Mouse (Mus musculus) forebrain, embryonic 16.5 days (tissue): Measurements from ENCODE around the gene Grtp1. TPM values are rescaled to one million over a fixed set of nuclear protein-coding genes. Genes with fewer than 3 reads are reported as not detected.
A peak's percentile ranks its signal among the peaks of the same experiment; 100 is the strongest.

ENCODE experiments used
- ATAC-seq: fragments of 200-750 bp; cut with Nextera tagmentation; 2 replicates; pipeline ENCODE4 v1.8.0; 2017; ENCODE audit warnings: mild to moderate bottlenecking, moderate library complexity
- H3K27ac ChIP-seq: fragments of 300-500 bp; sonication (generic); 2 replicates; pipeline ENCODE4 v1.5.1; 2014; ENCODE audit warnings: low read length, control low read depth
- H3K27me3 ChIP-seq: fragments of 300-500 bp; sonication (generic); replicated peaks from 2 replicates; pipeline ENCODE4 v1.6.1; 2014; ENCODE audit warnings: low read length; ENCODE audit not compliant: control insufficient read depth, insufficient read depth
- H3K36me3 ChIP-seq: fragments of 300-500 bp; sonication (generic); 2 replicates; pipeline ENCODE4 v1.6.1; 2014; ENCODE audit not compliant: control insufficient read depth, insufficient read depth
- H3K4me1 ChIP-seq: fragments of 300-500 bp; sonication (generic); replicated peaks from 2 replicates; pipeline ENCODE4 v1.6.1; 2014; ENCODE audit warnings: low read length; ENCODE audit not compliant: control insufficient read depth, insufficient read depth
- H3K4me2 ChIP-seq: fragments of 300-500 bp; sonication (generic); 2 replicates; pipeline ENCODE4 v1.6.1; 2014; ENCODE audit warnings: mild to moderate bottlenecking, low read length, control low read depth
- H3K4me3 ChIP-seq: fragments of 300-500 bp; sonication (generic); replicated peaks from 2 replicates; pipeline ENCODE4 v1.5.1; 2014; ENCODE audit warnings: mild to moderate bottlenecking, low read length, control low read depth
- H3K9ac ChIP-seq: fragments of 300-500 bp; sonication (generic); replicated peaks from 2 replicates; pipeline ENCODE4 v1.6.1; 2014; ENCODE audit warnings: low read depth, low read length, control low read depth
- H3K9me3 ChIP-seq: fragments of 300-500 bp; sonication (generic); 2 replicates; pipeline ENCODE4 v1.6.1; 2016; ENCODE audit warnings: low read length; ENCODE audit not compliant: control insufficient read depth
- WGBS: fragments of 180-500 bp; shearing (Covaris S2); extraction: QIAGEN DNeasy Blood & Tissue Kit; methylation state at CpG from one replicate; pipeline ENCODE4 v1.1.7; 2014; 5-methylcytosine and 5-hydroxymethylcytosine counted together
- polyA plus RNA-seq: library from polyadenylated mRNA; unstranded; fragments of >200 nt; fragmentation: Nextera tagmentation; extraction: Ambion mirVana; gene quantifications from 2 replicates; pipeline ENCODE4 v1.2.1, GENCODE M21; 2015

Grtp1 gene
- polyA plus RNA-seq, 1 experiment from 2014 or later, result 19.7 TPM

DNA sequence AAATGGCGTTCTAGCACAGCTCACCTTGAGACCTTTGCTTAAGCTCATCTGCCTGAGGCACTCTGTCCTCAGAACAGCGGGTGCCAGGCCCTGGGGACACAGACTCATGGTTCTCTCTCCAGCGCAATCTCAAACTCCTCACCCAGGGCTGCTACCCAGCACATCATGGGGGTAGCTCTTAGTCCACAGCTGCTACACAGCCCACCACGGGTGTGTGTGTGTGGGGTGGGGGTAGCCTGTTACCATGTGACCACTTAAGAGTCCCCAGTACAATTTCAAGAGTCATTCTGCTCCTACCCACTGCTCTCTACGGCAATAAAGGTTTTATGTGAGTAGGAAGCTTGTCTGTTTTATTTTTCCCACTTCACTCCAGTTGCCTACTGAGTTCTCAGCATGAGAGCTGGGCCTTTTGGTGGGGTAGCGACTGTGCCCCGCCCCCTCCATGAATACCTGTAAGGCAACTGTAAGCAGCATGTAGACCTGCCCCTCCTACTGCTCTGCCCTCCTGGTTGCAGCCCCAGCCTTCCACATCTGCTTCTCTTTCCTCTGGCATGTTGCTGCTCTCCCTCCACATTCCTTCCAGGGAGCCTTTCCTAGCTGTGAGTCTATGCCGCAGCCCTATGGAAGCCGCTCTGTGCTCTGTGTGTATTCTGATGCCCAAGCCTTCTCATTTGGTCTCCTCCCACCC is 28.6 kb upstream of the Grtp1 start:
- H3K4me3 ChIP-seq, result no peak overlapping the region
- ATAC-seq, result no peak
- H3K9me3 ChIP-seq, result no peaks in the 10 kb centered on the region
- 0 out of 2 replicates have a peak, but pooled peaks cover 2% of the 10 kb centered on the region for H3K27me3 ChIP-seq
- peaks cover 4% of the 10 kb centered on the region; the same call in 1 of the 2 replicates for H3K4me1 ChIP-seq
- H3K9ac ChIP-seq, result no peak overlapping the region
- no peak overlapping the region for H3K4me2 ChIP-seq
- no peaks in the 10 kb centered on the region for H3K36me3 ChIP-seq
- WGBS, result 59% methylated on average over 9 of the region's 9 CpGs
- no peak overlapping the region for H3K27ac ChIP-seq

DNA sequence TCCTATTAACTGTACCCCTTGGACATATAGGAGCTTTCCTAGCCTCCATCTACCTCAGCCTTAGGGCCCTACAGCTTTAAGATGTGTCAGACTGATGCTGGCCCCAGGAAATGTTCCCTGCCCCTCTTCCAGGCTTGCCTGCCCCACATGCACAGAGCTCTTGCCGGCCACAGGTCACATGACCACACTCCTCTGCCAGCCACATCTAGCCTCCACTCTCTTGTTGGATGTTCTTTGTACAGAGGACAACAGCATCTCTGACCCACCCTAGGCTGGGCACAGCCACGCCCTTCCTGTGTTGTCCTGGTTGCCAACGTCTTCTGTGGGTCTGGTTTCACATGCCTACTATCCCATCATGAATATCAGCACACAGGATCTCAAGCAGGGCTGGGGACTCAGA is 26.8 kb upstream of the Grtp1 start:
- ATAC-seq, result no peak
- 66% methylated on average over 3 of the region's 3 CpGs for WGBS
- H3K36me3 ChIP-seq, result no peaks in the 10 kb centered on the region
- no peak overlapping the region for H3K9ac ChIP-seq
- H3K9me3 ChIP-seq, result no peaks in the 10 kb centered on the region
- H3K4me3 ChIP-seq, result no peak overlapping the region
- no peak overlapping the region for H3K4me2 ChIP-seq
- no peak overlapping the region for H3K27ac ChIP-seq
- H3K4me1 ChIP-seq, result peaks cover 4% of the 10 kb centered on the region; the same call in 1 of the 2 replicates
- no peaks in the 10 kb centered on the region for H3K27me3 ChIP-seq

DNA sequence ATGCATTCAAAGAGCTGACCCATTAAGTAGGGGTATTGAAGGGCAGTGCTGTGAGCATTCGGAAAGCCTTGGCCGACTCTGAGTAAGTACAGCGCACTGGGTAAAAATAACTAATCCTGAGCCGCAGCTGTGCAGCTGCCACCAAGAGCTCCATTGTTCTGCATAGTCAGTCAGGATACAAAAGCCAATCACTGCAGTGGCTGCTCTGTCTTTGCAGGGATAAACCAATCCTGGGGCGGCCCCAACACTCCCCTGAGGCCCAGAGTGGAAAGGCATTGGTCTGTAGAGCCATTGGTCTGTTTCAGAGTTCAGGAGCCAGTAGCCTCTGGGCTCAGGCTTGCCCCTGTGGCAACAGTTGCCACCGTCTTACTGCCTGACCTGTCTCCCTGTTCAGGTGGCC is 25.9 kb upstream of the Grtp1 start:
- peak; percentile 65 for ATAC-seq
- no peak overlapping the region for H3K4me2 ChIP-seq
- no peaks in the 10 kb centered on the region for H3K27me3 ChIP-seq
- no peak overlapping the region for H3K9ac ChIP-seq
- WGBS, result 12% methylated on average over 6 of the region's 6 CpGs
- H3K9me3 ChIP-seq, result no peaks in the 10 kb centered on the region
- H3K4me3 ChIP-seq, result no peak overlapping the region
- peaks cover 4% of the 10 kb centered on the region; the same call in 1 of the 2 replicates for H3K4me1 ChIP-seq
- no peaks in the 10 kb centered on the region for H3K36me3 ChIP-seq
- peak overlapping the region; percentile 27 for H3K27ac ChIP-seq

GRCm38 (mm10) chr8:13224426-13224825 is 24.0 kb upstream of the Grtp1 start:
- Histone ChIP-seq H3K27me3 (no peaks in the 10 kb centered on the region), H3K4me3 (no peak overlapping the region), H3K9me3 (no peaks in the 10 kb centered on the region), H3K27ac (no peak overlapping the region), H3K9ac (no peak overlapping the region), H3K36me3 (no peaks in the 10 kb centered on the region), H3K4me2 (no peak overlapping the region), H3K4me1 (peaks cover 4% of the 10 kb centered on the region; the same call in 1 of the 2 replicates)
- 84% methylated on average over 9 of the region's 9 CpGs for WGBS
- no peak for ATAC-seq

DNA sequence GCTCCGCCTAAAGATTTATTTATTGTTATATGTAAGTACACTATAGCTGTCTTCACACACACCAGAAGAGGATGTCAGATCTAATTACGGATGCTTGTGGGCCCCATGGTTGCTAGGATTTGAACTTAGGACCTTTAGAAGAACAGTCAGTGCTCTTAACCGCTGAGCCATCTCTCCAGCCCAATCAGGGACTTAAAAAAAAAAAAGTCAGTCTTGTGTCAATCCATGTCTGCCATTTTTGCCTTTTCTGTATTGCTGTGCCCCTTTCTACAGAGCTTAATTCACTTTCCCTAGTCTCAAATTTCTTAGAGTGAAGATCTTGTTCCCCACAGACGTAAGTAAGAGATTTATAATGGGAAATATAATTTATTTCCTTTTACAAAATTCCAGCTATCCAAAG is 18.0 kb upstream of the Grtp1 start:
- Histone ChIP-seq H3K4me1 (peaks cover 5% of the 10 kb centered on the region), H3K27ac (no peak overlapping the region), H3K27me3 (no peaks in the 10 kb centered on the region), H3K4me3 (no peak overlapping the region), H3K4me2 (no peak overlapping the region), H3K9me3 (no peaks in the 10 kb centered on the region), H3K36me3 (no peaks in the 10 kb centered on the region), H3K9ac (no peak overlapping the region)
- no peak for ATAC-seq
- 87% methylated on average over 4 of the region's 4 CpGs for WGBS

GRCm38 (mm10) chr8:13217986-13218385 is 17.6 kb upstream of the Grtp1 start:
- H3K4me2 ChIP-seq, result no peak overlapping the region
- no peaks in the 10 kb centered on the region for H3K9me3 ChIP-seq
- H3K9ac ChIP-seq, result no peak overlapping the region
- no peaks in the 10 kb centered on the region for H3K27me3 ChIP-seq
- H3K4me3 ChIP-seq, result no peak overlapping the region
- no peak for ATAC-seq
- H3K36me3 ChIP-seq, result no peaks in the 10 kb centered on the region
- H3K4me1 ChIP-seq, result peaks cover 8% of the 10 kb centered on the region
- no peak overlapping the region for H3K27ac ChIP-seq

GRCm38 (mm10) chr8:13217093-13217492 is 16.7 kb upstream of the Grtp1 start:
- H3K27me3 ChIP-seq, result no peaks in the 10 kb centered on the region
- no peak overlapping the region for H3K27ac ChIP-seq
- no peak overlapping the region for H3K4me3 ChIP-seq
- H3K9me3 ChIP-seq, result no peaks in the 10 kb centered on the region
- 62% methylated on average over 5 of the region's 5 CpGs for WGBS
- peaks cover 8% of the 10 kb centered on the region for H3K4me1 ChIP-seq
- no peaks in the 10 kb centered on the region for H3K36me3 ChIP-seq
- no peak overlapping the region for H3K9ac ChIP-seq
- ATAC-seq, result no peak
- no peak overlapping the region for H3K4me2 ChIP-seq

GRCm38 (mm10) chr8:13216386-13216785 is 16.0 kb upstream of the Grtp1 start:
- H3K4me1 ChIP-seq, result peaks cover 8% of the 10 kb centered on the region
- no peaks in the 10 kb centered on the region for H3K36me3 ChIP-seq
- no peak for ATAC-seq
- no peaks in the 10 kb centered on the region for H3K9me3 ChIP-seq
- no peak overlapping the region for H3K4me2 ChIP-seq
- H3K27ac ChIP-seq, result no peak overlapping the region
- 70% methylated on average over 8 of the region's 8 CpGs for WGBS
- no peak overlapping the region for H3K4me3 ChIP-seq
- H3K27me3 ChIP-seq, result no peaks in the 10 kb centered on the region
- no peak overlapping the region for H3K9ac ChIP-seq

- no peak overlapping the region for H3K27ac ChIP-seq
- H3K9me3 ChIP-seq, result no peaks in the 10 kb centered on the region
- no peaks in the 10 kb centered on the region for H3K27me3 ChIP-seq
- H3K9ac ChIP-seq, result no peak overlapping the region
- H3K36me3 ChIP-seq, result no peaks in the 10 kb centered on the region
- H3K4me2 ChIP-seq, result no peak overlapping the region; the same call in 1 of the 2 replicates
- peak; percentile 83 for ATAC-seq
- 21% methylated on average over 10 of the region's 10 CpGs for WGBS
- H3K4me1 ChIP-seq, result peaks cover 8% of the 10 kb centered on the region
- H3K4me3 ChIP-seq, result no peak overlapping the region
Measured at GRCm38 (mm10) chr8:13213479-13214268, 13.3 kb upstream of the Grtp1 start.
